Mouse (Mus musculus) G1E (cell line): ENCODE measurements around the gene Umps. TPM values are rescaled to one million over a fixed set of nuclear protein-coding genes. Genes with fewer than 3 reads are reported as not detected.

ENCODE experiments used
- ATAC-seq: 2 replicates; pipeline ENCODE4 v1.8.0; 2016; ENCODE audit warnings: mild to moderate bottlenecking; ENCODE audit not compliant: insufficient number of reproducible peaks, poor library complexity, low FRiP score, severe bottlenecking; ENCODE audit errors: extremely low read depth
- DNase-seq: peaks from one replicate; pipeline ENCODE4 v3.0.0; 2012; ENCODE audit warnings: low spot score
- H3K27me3 ChIP-seq: 2 replicates; pipeline ENCODE4 v1.6.1; 2012; ENCODE audit warnings: mild to moderate bottlenecking, low read length, inconsistent platforms; ENCODE audit not compliant: insufficient read depth
- H3K36me3 ChIP-seq: replicated peaks from 2 replicates; pipeline ENCODE3; 2012; ENCODE audit warnings: mild to moderate bottlenecking, inconsistent platforms
- H3K4me1 ChIP-seq: 2 replicates; pipeline ENCODE4 v1.6.1; 2012; ENCODE audit warnings: low read depth, low read length, inconsistent platforms, mixed read lengths; ENCODE audit not compliant: insufficient read depth
- H3K4me3 ChIP-seq: 2 replicates; pipeline ENCODE4 v1.5.1; 2012; ENCODE audit warnings: low read depth, mild to moderate bottlenecking, inconsistent platforms, low read length, moderate library complexity, mixed read lengths
- H3K9me3 ChIP-seq: replicated peaks from 2 replicates; pipeline ENCODE4 v1.6.1; 2012; ENCODE audit warnings: inconsistent platforms
- CTCF ChIP-seq: IDR thresholded peaks from 2 replicates; pipeline ENCODE4 v1.5.1; 2012; ENCODE audit warnings: low read depth, low read length, inconsistent platforms, mixed read lengths
- GATA1 ChIP-seq: IDR thresholded peaks from 2 replicates; pipeline ENCODE4 v1.6.1; 2012; ENCODE audit warnings: borderline replicate concordance, low read length, inconsistent platforms, mixed read lengths
- GATA2 ChIP-seq: IDR thresholded peaks from 2 replicates; pipeline ENCODE4 v1.6.1; 2012; ENCODE audit warnings: low read depth, low read length, inconsistent platforms, borderline replicate concordance
- POLR2AphosphoS5 ChIP-seq: IDR thresholded peaks from 2 replicates; pipeline ENCODE4 v1.6.1; 2012; ENCODE audit warnings: low read depth, low read length, inconsistent platforms; ENCODE audit not compliant: insufficient replicate concordance
- TAL1 ChIP-seq: conservative IDR thresholded peaks from 2 replicates; pipeline ENCODE4 v1.6.1; 2012; ENCODE audit warnings: low read depth, low read length, inconsistent platforms, mixed read lengths
- polyA plus RNA-seq: library from polyadenylated mRNA; stranded (reverse); fragments of >175 nt; gene quantifications from 2 replicates; pipeline ENCODE4 v1.2.3, GENCODE M21; 2012
- total RNA-seq, 2 experiments: library from RNA; stranded (forward) in 1 of 2; stranded (reverse) in 1 of 2; fragments of 200-1000 nt in 1 of 2; fragments of >200 nt in 1 of 2; fragmentation: Nextera tagmentation in 1 of 2; gene quantifications; 2 replicates each; pipeline ENCODE4 v1.2.3; 2014 to 2017

Gene Umps
- total and polyA plus RNA-seq, 3 experiments = 35.6 to 80.9 (median 38.0) TPM

- no peak for TF ChIP-seq CTCF
- TF ChIP-seq POLR2AphosphoS5 = no peak
- TF ChIP-seq GATA2 = no peak
- TF ChIP-seq GATA1 = no peak
- no peak for TF ChIP-seq TAL1
- H3K4me3 ChIP-seq = no peak overlapping the region
- DNase-seq (no peak), ATAC-seq (no peak)
- H3K36me3 ChIP-seq = peaks cover 49% of the 10 kb centered on the region
- H3K27me3 ChIP-seq = peaks cover 29% of the 10 kb centered on the region
- H3K4me1 ChIP-seq = peaks cover 13% of the 10 kb centered on the region
- no peaks in the 10 kb centered on the region for H3K9me3 ChIP-seq
Observed at GRCm38 (mm10) chr16:33950386-33950785, 16.5 kb downstream of the Umps start.

- no peak for TF ChIP-seq TAL1
- no peak for TF ChIP-seq GATA1
- no peak for TF ChIP-seq CTCF
- TF ChIP-seq POLR2AphosphoS5 = no peak
- no peak for TF ChIP-seq GATA2
- Histone ChIP-seq H3K36me3 (peaks cover 24% of the 10 kb centered on the region), H3K9me3 (no peaks in the 10 kb centered on the region), H3K4me3 (no peak overlapping the region), H3K27me3 (peaks cover 43% of the 10 kb centered on the region), H3K4me1 (peaks cover 6% of the 10 kb centered on the region; the same call in 1 of the 2 replicates)
- no peak for ATAC-seq
- DNase-seq = no peak
Observed at GRCm38 (mm10) chr16:33947664-33948571, 18.9 kb downstream of the Umps start.

- DNase-seq = no peak
- no peak for ATAC-seq
- peaks cover 6% of the 10 kb centered on the region; the same call in 1 of the 2 replicates for H3K4me1 ChIP-seq
- TF ChIP-seq GATA1 (no peak), TAL1 (no peak), GATA2 (no peak), CTCF (no peak), POLR2AphosphoS5 (no peak)
- peaks cover 57% of the 10 kb centered on the region for H3K27me3 ChIP-seq
- H3K4me3 ChIP-seq = no peak overlapping the region
- H3K9me3 ChIP-seq = no peaks in the 10 kb centered on the region
- H3K36me3 ChIP-seq = peaks cover 8% of the 10 kb centered on the region
Observed at GRCm38 (mm10) chr16:33946021-33946420, 20.8 kb downstream of the Umps start.

- DNase-seq = no peak
- no peaks in the 10 kb centered on the region for H3K36me3 ChIP-seq
- peaks cover 61% of the 10 kb centered on the region for H3K27me3 ChIP-seq
- no peak overlapping the region for H3K4me3 ChIP-seq
- ATAC-seq = no peak
- H3K9me3 ChIP-seq = no peaks in the 10 kb centered on the region
- H3K4me1 ChIP-seq = 0 out of 2 replicates have a peak, but pooled peaks cover 2% of the 10 kb centered on the region
- TF ChIP-seq CTCF = no peak
- TF ChIP-seq GATA1 = no peak
- no peak for TF ChIP-seq GATA2
- TF ChIP-seq TAL1 = no peak
- TF ChIP-seq POLR2AphosphoS5 = no peak
Observed at GRCm38 (mm10) chr16:33944772-33945171, 22.1 kb downstream of the Umps start.

- TF ChIP-seq GATA1 = no peak
- TF ChIP-seq TAL1 = no peak
- no peak for TF ChIP-seq POLR2AphosphoS5
- TF ChIP-seq GATA2 = no peak
- TF ChIP-seq CTCF = no peak
- Histone ChIP-seq H3K9me3 (no peaks in the 10 kb centered on the region), H3K27me3 (peaks cover 67% of the 10 kb centered on the region), H3K4me1 (0 out of 2 replicates have a peak, but pooled peaks cover 2% of the 10 kb centered on the region), H3K36me3 (no peaks in the 10 kb centered on the region), H3K4me3 (no peak overlapping the region)
- ATAC-seq (no peak), DNase-seq (no peak)
Observed at GRCm38 (mm10) chr16:33944126-33944525, 22.7 kb downstream of the Umps start.

GRCm38 (mm10) chr16:33943388-33943787 lies 23.4 kb downstream of the Umps start:
- Histone ChIP-seq H3K36me3 (no peaks in the 10 kb centered on the region), H3K4me1 (0 out of 2 replicates have a peak, but pooled peaks cover 2% of the 10 kb centered on the region), H3K27me3 (peaks cover 68% of the 10 kb centered on the region), H3K9me3 (no peaks in the 10 kb centered on the region), H3K4me3 (no peak overlapping the region)
- DNase-seq (no peak), ATAC-seq (no peak)
- TF ChIP-seq POLR2AphosphoS5 (no peak), GATA1 (no peak), TAL1 (no peak), GATA2 (no peak), CTCF (no peak)
